Mouse (Mus musculus): ENCODE measurements around the gene Aplnr. TPM values are rescaled to one million over a fixed set of nuclear protein-coding genes. Genes with fewer than 3 reads are reported as not detected.

The Aplnr gene
- polyA plus RNA-seq, 1 experiment = not detected

DNA sequence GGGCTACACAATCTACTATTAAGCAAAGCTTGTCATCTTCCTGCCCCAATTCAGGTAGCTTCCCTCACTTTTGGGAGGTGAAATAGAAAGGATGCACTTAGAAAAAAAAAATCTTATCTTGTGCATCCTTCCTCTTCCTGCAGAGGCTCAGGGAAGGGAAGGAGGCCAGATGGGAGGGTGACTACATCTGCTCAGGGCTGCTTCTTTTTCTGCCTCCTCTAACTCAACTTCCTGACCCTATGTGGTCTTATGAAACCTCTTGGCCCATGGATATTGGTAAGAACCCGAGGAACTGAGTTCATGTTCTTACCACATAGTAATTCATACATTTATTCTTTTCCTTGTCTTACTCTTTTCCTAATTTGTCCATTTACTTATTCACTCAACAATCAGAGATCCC is 926 bp upstream of the Aplnr start:
- H3K4me3 ChIP-seq (ENCODE audit: insufficient read depth, low read length) = no peak overlapping the region
- H3K27ac ChIP-seq (ENCODE audit: insufficient read depth, low read depth, low read length) = no peak overlapping the region
- TF ChIP-seq POLR2A (IDR thresholded peaks at IDR 0.05; ENCODE audit: borderline replicate concordance, low read depth, low read length) = no peak
- no peak for TF ChIP-seq CTCF (IDR thresholded peaks at IDR 0.05; ENCODE audit: low read depth, low read length)
- H3K4me1 ChIP-seq (ENCODE audit: control insufficient read depth, insufficient read depth, low read length) = no peaks in the 10 kb centered on the region

DNA sequence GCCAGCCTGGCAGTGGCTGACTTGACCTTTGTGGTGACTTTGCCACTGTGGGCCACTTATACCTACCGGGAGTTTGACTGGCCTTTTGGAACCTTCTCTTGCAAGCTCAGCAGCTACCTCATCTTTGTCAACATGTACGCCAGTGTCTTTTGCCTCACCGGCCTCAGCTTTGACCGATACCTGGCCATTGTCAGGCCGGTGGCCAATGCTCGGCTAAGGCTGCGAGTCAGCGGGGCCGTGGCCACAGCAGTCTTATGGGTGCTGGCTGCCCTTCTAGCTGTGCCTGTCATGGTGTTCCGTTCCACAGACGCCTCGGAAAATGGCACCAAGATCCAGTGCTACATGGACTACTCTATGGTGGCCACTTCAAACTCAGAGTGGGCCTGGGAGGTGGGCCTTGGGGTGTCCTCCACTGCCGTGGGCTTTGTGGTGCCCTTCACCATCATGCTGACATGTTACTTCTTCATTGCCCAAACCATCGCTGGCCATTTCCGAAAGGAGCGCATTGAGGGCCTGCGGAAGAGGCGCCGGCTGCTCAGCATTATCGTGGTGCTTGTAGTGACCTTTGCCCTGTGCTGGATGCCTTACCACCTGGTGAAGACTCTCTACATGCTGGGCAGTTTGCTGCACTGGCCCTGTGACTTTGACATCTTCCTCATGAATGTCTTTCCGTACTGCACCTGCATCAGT is 951 bp downstream of the Aplnr start:
- H3K27ac ChIP-seq (ENCODE audit: insufficient read depth, low read depth, low read length) = no peak overlapping the region
- no peaks in the 10 kb centered on the region for H3K4me1 ChIP-seq (ENCODE audit: control insufficient read depth, insufficient read depth, low read length)
- H3K4me3 ChIP-seq (ENCODE audit: insufficient read depth, low read length) = no peak overlapping the region
- TF ChIP-seq CTCF (IDR thresholded peaks at IDR 0.05; ENCODE audit: low read depth, low read length) (no peak), POLR2A (IDR thresholded peaks at IDR 0.05; ENCODE audit: borderline replicate concordance, low read depth, low read length) (no peak)

DNA sequence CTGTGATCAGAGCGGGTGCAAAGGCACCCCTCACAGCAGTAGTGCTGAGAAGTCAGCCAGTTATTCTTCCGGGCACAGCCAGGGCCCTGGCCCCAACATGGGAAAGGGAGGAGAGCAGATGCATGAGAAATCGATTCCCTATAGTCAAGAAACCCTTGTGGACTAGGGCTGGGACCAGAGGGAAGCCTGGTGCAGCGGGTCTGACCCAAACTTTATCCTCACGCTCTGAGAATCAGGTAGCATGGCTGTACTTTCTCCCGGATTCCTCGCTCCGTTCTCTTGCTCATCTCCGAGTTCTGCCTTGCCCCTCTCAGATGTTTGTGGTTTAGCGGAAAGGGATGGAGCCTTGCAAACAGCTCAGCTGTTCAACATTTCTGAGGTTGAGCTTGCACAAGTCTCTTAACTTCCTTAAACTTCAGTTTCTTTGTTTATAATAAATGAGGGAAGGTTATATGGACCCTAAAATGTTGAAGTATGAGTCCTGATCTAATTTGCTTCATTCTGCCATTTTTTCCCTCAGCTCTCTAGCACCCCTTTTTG is 1.6 kb downstream of the Aplnr start:
- no peaks in the 10 kb centered on the region for H3K4me1 ChIP-seq (ENCODE audit: control insufficient read depth, insufficient read depth, low read length)
- no peak overlapping the region for H3K4me3 ChIP-seq (ENCODE audit: insufficient read depth, low read length)
- H3K27ac ChIP-seq (ENCODE audit: insufficient read depth, low read depth, low read length) = no peak overlapping the region
- TF ChIP-seq CTCF (IDR thresholded peaks at IDR 0.05; ENCODE audit: low read depth, low read length) (no peak), POLR2A (IDR thresholded peaks at IDR 0.05; ENCODE audit: borderline replicate concordance, low read depth, low read length) (no peak)

DNA sequence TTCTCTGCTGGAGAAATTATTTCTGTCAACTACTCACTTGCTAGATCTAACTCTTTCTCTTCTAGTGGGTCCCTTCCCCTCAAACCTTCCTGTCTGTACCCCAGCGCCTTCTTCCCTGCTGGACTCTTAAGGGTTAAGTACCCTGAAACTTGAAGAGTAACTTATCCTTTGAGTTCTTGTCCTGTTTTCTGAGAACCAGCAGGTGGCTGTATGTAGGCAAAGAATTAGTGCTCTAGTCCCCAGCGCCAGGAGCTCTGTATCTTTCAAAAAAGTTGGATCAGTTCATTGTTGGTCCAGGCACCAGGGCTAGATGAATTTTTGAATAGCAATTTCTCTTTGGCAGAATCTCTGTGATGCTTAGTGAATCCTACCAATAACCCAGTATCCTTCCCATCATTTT is 2.1 kb downstream of the Aplnr start:
- Histone ChIP-seq H3K27ac (ENCODE audit: insufficient read depth, low read depth, low read length) (no peak overlapping the region), H3K4me3 (ENCODE audit: insufficient read depth, low read length) (no peak overlapping the region), H3K4me1 (ENCODE audit: control insufficient read depth, insufficient read depth, low read length) (no peaks in the 10 kb centered on the region)
- TF ChIP-seq CTCF (IDR thresholded peaks at IDR 0.05; ENCODE audit: low read depth, low read length) = no peak
- TF ChIP-seq POLR2A (IDR thresholded peaks at IDR 0.05; ENCODE audit: borderline replicate concordance, low read depth, low read length) = no peak

DNA sequence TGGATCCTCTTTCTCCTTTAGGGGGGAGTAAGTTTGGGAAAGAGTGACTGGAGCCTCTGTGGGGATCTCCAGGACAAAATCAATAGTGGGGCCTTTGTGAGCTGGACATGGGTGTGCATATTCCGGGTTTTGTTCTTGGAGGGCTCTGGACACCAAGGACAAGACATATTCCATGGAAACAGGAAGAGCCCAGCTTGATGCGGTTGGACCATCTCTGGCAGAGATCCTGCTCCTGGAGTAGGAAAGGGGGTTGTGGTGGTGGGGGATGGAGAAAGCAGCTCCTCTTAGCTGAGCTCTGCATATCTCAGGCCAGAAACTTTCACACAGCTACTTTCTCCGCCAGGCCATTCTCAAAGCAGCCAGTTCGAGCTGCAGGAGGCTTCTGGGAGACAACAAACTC is 3.4 kb downstream of the Aplnr start:
- Histone ChIP-seq H3K27ac (ENCODE audit: insufficient read depth, low read depth, low read length) (no peak overlapping the region), H3K4me1 (ENCODE audit: control insufficient read depth, insufficient read depth, low read length) (no peaks in the 10 kb centered on the region), H3K4me3 (ENCODE audit: insufficient read depth, low read length) (no peak overlapping the region)
- TF ChIP-seq CTCF (IDR thresholded peaks at IDR 0.05; ENCODE audit: low read depth, low read length) (no peak), POLR2A (IDR thresholded peaks at IDR 0.05; ENCODE audit: borderline replicate concordance, low read depth, low read length) (no peak)

DNA sequence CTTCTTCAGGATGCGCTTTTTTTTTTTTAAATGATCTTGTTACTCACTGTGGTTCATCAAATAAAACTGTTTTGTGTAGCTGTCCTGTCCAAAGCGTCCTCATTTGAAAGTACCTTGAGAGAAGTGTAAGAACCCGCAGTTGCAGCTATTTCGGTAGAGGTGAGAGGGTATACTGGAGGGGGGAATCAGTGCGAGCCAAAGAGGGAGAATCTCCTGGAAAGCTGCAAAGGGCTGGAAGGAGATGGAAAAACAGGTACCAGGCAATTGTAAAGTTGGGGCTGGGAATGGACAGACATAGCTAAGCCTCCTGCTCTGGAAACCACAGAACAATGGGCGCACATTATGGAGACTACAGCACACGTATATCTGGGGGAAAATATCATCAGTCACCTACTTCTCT is 3.8 kb downstream of the Aplnr start:
- Histone ChIP-seq H3K4me1 (ENCODE audit: control insufficient read depth, insufficient read depth, low read length) (no peaks in the 10 kb centered on the region), H3K27ac (ENCODE audit: insufficient read depth, low read depth, low read length) (no peak overlapping the region), H3K4me3 (ENCODE audit: insufficient read depth, low read length) (no peak overlapping the region)
- no peak for TF ChIP-seq POLR2A (IDR thresholded peaks at IDR 0.05; ENCODE audit: borderline replicate concordance, low read depth, low read length)
- no peak for TF ChIP-seq CTCF (IDR thresholded peaks at IDR 0.05; ENCODE audit: low read depth, low read length)

DNA sequence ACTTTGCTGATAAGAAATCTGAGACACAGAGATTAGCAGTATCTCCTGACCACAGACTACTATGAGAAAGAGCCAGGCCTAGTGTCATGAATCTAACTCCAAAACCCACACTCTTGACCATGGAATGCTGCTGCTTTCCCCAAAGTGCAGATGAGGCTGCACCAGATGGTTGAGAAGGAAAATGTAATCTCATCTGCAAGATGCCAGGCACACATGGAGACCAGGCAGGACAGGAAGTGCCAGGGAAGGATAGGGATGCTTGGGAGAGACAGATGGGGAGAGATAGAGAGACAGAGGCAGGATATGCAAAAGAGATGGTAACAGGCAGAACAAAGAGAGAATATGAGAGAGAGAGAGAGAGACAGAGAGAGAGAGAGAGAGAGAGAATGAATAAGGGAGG is 4.8 kb downstream of the Aplnr start:
- Histone ChIP-seq H3K4me3 (ENCODE audit: insufficient read depth, low read length) (no peak overlapping the region), H3K27ac (ENCODE audit: insufficient read depth, low read depth, low read length) (no peak overlapping the region), H3K4me1 (ENCODE audit: control insufficient read depth, insufficient read depth, low read length) (no peaks in the 10 kb centered on the region)
- no peak for TF ChIP-seq CTCF (IDR thresholded peaks at IDR 0.05; ENCODE audit: low read depth, low read length)
- TF ChIP-seq POLR2A (IDR thresholded peaks at IDR 0.05; ENCODE audit: borderline replicate concordance, low read depth, low read length) = no peak

DNA sequence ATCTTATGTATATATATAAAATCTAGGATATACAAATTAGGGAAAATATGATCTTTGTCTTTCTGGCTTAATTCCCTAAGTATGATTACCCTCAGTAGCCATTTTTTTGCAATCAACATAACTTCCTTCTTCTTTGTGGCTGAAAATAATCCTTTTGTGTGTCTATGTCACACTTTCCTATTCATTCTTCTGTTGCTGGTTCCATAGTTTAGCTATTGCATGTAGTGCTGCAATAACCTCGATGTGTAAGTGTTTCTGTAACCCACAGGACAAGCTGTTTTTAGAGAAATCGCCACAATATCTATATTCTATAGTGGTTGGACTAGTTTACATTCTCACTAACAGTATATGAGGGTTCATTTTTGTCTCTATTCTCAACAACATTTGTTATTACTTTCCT is 8.9 kb downstream of the Aplnr start:
- H3K4me1 ChIP-seq (ENCODE audit: control insufficient read depth, insufficient read depth, low read length) = no peaks in the 10 kb centered on the region
- H3K27ac ChIP-seq (ENCODE audit: insufficient read depth, low read depth, low read length) = no peak overlapping the region
- TF ChIP-seq CTCF (IDR thresholded peaks at IDR 0.05; ENCODE audit: low read depth, low read length) (no peak), POLR2A (IDR thresholded peaks at IDR 0.05; ENCODE audit: borderline replicate concordance, low read depth, low read length) (no peak)
- no peak overlapping the region for H3K4me3 ChIP-seq (ENCODE audit: insufficient read depth, low read length)

DNA sequence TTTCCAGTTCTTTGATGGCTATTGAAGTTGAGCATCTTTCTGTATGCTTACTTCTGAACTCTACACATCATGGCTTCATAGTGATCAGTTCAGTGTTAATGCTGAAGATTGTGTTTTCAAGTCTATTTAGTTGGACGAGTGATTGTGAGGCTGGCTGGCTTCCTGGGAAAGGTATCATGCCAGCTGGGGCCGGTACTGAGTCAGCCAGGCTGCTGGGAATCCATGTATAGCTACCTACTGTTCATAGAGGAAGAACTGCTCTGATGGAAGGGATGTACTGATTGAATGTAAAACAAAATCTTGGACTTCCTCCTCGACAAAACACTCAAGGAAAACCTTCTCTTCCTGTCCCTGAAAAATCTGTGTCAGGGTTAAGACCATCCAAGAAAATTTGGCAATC is 9.3 kb downstream of the Aplnr start:
- TF ChIP-seq CTCF (IDR thresholded peaks at IDR 0.05; ENCODE audit: low read depth, low read length) (no peak), POLR2A (IDR thresholded peaks at IDR 0.05; ENCODE audit: borderline replicate concordance, low read depth, low read length) (no peak)
- H3K4me1 ChIP-seq (ENCODE audit: control insufficient read depth, insufficient read depth, low read length) = no peaks in the 10 kb centered on the region
- H3K27ac ChIP-seq (ENCODE audit: insufficient read depth, low read depth, low read length) = no peak overlapping the region
- no peak overlapping the region for H3K4me3 ChIP-seq (ENCODE audit: insufficient read depth, low read length)

DNA sequence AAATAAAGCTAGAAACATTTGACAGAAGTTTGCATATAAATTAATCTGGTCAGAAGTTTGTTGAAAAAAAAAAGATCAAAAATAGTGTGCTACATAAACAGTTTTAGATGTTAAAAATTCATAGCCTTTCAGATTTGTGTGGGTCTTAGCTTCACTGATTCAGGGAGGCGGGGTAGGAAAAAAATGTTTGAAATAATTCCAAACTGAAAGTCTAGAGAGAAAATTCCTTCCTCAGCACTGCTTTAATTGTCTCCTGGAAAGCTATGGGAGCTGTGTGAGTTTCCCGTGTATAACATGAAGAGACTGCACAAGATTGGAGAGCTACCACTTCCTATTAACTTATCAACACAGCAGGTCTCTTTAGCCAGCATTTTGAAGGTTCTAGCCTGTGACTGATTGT is 11.5 kb downstream of the Aplnr start:
- H3K4me1 ChIP-seq (ENCODE audit: control insufficient read depth, insufficient read depth, low read length) = no peaks in the 10 kb centered on the region
- TF ChIP-seq POLR2A (IDR thresholded peaks at IDR 0.05; ENCODE audit: borderline replicate concordance, low read depth, low read length) = no peak
- no peak for TF ChIP-seq CTCF (IDR thresholded peaks at IDR 0.05; ENCODE audit: low read depth, low read length)
- H3K27ac ChIP-seq (ENCODE audit: insufficient read depth, low read depth, low read length) = no peak overlapping the region
- H3K4me3 ChIP-seq (ENCODE audit: insufficient read depth, low read length) = no peak overlapping the region

Measured in bone marrow macrophage, adult 2 months (primary cell).